Mouse (Mus musculus): ENCODE data around the gene Otogl.

Gene Otogl

DNA sequence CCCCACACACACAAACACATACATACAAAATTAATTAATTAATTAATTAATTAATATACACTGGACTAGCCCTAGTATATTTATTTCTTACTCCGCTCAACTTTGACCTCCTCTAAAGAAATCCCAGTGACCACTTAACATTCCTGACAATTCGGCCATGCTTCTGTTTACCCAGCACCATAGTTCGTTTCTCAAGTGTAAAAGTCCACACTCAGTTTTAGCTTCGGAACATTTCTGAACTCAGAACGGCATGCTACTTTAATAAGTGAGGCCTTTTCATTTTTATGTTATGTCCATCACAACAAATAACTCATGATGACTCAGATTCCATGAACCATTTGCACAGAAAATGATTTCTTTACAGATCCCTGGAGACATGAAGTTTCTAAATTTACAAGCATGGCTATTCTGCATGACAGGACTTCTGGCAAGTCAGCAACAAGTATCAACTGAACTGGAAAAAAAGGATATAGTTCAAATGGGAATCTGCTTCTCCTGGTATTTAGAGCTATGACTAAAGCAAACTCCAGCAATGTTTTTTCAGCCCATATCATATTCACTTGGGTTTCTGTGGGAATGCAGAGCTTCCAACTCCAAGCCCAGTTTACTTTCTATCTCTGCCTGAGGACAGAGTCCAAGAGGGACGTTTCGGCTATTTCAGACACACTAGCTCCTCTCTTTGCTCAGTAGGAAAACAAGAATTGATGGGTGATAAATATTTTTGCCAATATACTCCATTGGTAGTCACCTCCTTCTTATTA, 6.5 kb downstream of the Otogl start:
- DNase-seq (ENCODE audit: low spot score) = no peak

DNA sequence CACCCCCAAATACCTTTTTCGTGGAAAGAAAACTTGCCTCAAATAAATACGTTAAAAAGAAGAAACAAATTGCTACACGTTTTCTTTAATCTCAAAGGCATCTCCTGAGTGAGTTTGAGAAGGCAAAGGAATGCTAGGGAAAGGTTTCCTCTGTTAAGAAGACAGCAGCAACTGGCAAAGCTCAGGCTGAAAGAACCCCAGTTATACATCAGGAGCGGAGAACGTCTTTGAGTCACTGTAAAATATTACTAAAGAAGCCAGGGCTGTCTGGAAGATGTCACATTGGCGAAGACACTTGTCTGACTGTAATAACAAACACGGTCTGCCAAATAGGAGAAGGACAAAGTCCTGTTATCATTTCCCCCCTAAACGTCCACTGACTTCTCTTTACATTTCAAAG, 10.0 kb downstream of the Otogl start:
- no peak for DNase-seq (ENCODE audit: low spot score)

DNA sequence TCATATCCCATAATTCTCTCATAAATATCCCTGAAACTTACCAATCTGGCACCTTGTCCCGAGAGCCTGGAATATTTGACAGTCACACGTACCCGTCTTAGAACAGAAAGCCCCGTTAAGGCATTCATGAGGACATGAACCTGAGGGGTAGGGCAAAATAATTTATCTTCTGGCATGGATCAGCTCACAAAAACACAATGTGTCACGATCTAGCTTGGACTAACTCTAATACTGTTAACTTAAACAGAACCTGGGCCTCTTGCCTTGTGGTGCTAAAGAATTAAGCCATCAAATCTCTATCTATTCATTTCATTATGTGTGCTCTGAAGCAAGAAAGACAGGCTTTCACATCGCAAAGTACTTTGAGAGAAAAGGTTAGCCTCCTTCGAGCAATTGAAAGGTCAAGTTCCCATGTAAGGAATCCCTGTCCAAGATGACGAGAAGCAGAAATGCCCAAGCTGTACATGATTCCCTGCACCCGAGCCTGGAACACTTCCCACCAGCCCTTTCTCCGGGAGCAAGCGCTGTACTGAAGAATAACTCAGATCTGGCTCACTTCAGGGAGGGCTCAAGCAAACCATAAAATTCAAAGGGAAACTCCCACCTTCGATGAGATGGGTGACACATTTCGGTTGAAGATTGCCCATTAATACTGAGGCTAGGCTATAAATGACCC, 10.6 kb downstream of the Otogl start:
- no peak for DNase-seq (ENCODE audit: low spot score)

DNA sequence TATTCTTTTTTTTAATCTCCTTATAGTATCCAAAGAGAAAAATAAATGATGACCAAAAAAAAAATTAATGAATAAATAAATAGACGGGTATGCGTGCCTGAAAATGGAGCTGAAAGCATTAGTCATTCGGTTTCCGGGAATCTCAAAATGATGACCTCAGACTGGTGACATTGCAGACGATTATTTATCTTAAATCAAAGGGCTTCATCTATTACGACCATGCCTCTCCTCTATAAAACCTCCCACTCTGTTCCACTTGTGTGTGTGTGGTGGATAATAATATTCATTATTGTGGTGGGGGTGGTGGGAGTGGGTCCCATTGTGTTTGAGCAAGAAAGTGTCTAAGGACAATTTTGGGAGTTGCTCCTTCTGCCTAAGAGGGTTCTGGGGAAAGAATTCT, 12.0 kb downstream of the Otogl start:
- no peak for DNase-seq (ENCODE audit: low spot score)

DNA sequence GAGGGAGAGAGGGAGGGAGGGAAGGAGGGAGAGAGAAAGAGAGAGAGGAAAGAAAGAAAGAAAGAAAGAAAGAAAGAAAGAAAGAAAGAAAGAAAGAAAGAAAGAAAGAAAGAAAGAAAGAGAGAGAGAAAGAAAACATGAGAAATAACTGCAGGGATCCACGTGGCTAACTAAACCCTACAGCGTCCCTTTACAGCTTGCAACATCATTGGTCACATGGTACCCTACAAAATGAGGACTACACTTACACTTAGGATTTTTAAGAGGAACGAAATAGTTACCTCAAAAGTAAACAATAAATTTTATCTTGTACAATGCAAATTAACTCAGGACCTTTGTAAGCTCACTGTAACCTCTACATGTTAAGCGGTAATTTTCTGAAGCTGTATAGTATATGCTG, 15.8 kb downstream of the Otogl start:
- no peak for DNase-seq (ENCODE audit: low spot score)

DNA sequence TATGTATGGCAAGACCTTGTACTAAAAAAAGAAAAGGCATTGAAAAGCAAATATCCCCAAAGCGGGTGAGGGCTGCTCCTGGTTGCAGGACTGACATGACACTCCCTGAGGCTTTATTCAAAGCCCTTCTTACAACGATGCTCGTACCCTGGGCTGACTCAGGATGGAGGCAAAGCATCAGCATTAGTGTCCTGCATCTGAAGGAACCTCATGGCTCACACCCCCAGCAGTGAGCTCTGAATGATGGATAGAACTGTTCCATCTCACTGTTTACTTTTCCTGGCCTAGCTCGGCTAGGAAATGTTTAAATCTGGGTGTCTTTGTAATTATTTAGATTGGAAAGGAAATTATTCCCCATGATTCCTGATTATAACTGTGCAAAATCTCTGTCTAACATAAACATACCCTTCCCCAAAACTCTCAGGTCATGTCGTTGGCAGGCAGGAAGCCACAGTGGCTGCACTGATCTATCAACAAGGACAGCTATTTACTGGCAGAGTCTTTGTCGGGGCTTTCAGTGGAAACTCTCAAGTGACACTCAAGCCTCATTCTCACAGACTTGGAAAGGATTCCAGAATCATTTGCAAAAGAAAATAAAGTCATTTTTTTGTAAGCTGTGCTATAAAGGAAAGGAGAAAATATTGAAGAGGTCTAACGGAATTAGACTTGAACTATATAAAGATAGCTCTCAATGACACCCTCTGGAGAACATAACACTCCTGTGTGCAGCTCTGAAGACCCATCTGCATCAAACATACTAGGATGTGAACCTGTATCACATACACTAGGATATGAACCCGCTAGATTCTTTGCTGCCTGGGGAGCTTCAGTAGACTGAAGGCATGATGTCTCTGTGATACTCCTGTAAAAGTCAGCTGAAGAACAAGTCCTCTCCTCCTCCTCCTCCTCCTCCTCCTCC, 17.0 kb downstream of the Otogl start:
- no peak for DNase-seq (ENCODE audit: low spot score)

DNA sequence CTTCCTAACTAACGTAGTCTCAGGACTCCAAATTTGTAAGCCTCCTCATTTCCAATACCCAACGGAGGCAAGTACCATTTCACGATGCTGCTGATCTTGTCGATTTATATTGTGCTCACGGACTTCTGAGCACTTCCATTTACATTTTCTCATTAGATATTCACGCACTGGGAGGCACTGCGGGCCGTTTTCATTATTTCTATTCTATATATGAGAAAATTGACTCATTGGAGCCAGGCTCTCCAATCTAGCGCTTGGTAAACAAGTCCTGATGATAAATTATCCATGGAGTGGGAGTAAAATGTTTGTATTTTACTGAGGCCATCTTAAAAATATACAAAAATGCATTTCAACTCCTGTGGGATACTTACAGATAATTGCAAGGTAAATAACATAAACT, 21.5 kb downstream of the Otogl start:
- no peak for DNase-seq (ENCODE audit: low spot score)

DNA sequence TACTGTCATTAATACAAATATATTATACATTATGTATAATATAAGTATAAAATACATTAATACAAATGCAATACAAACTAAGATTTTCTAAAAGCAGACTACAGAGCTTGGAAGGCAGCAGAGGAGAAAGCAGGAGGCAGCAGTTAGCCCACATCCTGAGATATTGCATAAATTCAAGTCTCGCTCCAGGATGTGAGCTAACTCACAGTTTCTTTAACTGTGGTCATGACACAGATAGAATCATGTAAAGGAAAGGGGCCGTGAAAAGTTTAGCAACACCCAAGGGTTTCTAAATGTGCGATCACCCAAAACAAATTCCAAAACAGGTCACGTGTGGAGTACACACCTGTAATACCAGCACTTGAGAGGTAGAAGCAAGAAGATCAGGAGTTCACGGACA, 39.4 kb downstream of the Otogl start:
- no peak for DNase-seq (ENCODE audit: low spot score)

DNA sequence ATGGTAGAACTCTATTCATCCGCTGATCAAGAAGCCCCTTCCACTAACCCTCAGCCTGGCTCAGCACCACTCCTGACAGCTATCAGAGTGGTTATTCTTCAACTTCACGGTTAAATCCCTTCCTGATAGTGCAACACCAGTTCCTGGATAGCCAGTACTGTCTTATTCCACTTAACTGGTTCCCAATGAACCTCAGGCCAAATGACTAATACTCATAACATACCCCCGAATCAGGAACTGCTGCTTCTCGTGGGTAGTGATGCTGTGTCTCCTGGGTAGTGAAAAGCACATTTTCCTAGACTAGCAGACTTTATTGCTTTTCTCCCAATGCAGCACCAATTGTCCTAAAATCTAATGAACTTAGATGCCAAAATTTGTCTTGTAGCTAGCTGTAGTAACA, 39.8 kb downstream of the Otogl start:
- no peak for DNase-seq (ENCODE audit: low spot score)

DNA sequence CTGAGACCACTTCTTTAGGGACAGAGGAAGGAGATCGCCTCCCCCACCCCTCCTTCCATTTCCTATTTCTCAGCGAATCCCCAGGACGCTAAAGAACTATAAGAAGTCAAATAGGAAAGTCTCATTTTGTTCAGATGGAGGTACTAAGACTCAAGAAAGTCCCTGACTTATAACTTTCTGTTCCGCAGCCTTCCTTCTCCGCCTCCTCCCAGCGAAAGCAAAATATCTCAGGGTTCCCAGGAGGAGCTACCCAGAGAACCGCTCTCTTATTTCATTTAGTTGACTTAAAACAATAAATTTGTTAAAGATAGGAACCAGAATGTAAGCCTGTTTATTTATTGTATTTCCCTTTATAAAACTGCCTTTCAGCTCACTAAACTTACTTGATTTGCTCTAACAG, 41.4 kb downstream of the Otogl start:
- DNase-seq (ENCODE audit: low spot score) = no peak

DNA sequence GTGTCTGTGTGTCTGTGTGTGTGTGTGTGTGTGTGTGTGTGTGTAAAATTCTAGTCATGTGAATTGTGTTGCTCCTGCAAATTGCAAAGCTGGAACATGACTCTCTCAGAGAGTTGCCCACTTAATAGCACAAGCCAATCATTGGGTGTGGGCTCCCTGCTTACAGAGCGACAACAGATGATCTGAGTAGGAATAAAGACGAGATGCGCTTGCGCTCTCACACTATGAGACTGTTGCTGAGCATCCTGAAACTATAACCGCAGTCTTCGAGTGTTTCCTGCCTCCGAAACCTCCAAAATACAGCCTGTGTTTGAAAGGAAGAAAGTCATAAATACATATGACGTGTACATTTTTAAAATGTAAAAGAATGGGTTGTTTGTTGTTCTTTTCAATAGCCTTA, 43.0 kb downstream of the Otogl start:
- no peak for DNase-seq (ENCODE audit: low spot score)

DNA sequence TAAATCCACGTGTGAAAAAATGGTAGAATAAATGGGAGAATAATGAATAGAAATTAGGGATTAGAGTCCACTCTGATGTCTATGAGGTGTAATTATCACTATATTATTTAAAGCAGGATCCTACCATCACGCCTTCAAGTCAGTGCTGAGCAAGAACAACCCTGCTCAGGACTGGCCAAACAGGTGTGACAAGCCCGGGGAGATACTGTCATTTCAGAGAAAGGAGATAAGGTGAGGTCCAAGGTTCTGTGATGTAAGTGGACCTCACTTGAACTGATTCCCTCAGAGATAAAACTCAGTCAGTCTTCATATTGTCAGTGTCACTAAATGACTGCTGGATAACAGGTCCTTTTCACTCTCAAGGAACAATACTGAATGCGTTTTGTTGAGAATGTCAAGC, 44.5 kb downstream of the Otogl start:
- no peak for DNase-seq (ENCODE audit: low spot score)

DNA sequence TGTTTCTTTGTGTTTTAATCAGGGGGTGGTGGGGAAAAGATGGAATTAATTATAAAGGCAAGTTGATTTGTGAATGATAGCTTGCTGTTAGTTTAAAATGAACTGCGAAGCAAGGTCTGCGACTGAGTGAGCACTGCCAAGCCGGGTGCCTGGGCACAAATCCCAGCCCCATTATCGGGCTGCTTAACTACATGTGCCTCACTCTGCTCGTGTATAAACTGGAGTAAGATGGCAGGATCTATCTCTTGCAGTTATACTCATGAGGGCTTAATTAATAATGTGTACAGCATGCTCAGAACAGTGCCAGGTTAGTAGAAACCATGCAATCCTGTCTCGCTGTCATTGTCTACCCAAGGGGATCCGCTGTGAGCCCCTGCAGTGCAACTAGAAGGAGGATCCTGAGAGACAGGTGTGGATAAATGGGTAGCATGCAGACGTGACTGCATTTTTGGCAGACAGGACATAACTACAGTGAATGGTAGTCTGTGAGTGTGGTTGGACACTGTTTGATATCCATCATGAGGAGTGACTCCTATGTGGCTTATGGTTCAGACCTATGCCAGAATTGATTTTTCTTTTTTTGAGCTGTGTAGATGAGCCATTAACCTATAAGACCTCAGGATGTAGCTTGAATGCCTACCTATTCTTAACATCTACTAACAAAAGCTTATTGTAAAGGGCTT, 51.6 kb downstream of the Otogl start:
- no peak for DNase-seq (ENCODE audit: low spot score)

DNA sequence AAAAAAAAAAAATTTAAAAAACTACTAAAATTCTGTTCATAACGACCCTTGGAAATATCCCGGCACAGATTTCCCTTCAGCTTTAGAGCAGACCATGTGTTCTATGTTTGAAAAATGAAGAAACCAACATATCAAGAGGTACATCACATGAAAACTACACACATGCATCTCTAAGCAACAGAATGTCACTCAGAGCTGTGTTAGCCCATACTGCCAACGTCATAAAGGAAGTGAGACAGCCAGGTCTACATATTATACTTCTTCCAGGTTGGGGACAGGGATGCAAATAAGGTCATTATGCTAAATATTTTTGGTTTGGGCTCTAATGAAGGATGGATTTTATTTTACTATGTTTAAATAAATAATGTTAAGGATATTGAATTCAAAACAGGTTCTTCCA, 52.7 kb downstream of the Otogl start:
- DNase-seq (ENCODE audit: low spot score) = no peak

DNA sequence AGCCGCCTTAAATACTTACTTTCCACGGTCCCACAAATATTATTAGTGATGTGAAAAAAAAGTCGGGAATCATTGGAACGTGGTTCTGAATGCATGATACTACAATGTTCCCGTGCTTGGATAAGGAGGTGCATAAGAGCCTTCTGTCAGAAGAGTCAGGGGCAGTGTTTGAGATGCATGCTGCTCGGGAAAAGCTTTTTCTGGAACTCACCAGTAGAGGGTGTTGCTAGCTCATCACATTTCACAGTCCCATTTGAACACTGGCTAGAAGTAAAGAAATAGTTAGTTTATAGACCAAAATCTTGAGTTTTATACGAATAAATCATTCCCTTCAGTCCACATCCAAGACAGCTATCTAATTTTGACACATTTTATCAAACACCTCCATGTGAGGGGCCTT, 53.2 kb downstream of the Otogl start:
- peak; percentile 27 for DNase-seq (ENCODE audit: low spot score)

DNA sequence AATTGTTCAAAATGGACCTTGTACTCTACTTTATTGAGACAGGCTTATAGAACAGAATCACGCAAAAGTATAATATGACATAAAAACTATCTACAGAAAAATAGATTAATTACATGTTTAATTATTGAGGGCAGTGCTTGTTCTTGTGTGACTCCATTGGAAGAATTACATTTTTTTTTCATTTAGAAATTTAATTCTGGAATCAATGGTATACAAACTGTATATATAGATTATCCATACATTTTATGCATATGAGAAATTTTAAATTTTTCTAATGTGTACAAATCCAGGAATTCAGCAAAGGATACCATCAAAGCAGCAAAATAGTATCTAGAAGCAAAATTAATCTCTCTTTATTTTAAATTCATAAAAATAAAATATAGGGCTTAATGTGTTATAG, 67.0 kb downstream of the Otogl start:
- no peak for DNase-seq (ENCODE audit: low spot score)

DNA sequence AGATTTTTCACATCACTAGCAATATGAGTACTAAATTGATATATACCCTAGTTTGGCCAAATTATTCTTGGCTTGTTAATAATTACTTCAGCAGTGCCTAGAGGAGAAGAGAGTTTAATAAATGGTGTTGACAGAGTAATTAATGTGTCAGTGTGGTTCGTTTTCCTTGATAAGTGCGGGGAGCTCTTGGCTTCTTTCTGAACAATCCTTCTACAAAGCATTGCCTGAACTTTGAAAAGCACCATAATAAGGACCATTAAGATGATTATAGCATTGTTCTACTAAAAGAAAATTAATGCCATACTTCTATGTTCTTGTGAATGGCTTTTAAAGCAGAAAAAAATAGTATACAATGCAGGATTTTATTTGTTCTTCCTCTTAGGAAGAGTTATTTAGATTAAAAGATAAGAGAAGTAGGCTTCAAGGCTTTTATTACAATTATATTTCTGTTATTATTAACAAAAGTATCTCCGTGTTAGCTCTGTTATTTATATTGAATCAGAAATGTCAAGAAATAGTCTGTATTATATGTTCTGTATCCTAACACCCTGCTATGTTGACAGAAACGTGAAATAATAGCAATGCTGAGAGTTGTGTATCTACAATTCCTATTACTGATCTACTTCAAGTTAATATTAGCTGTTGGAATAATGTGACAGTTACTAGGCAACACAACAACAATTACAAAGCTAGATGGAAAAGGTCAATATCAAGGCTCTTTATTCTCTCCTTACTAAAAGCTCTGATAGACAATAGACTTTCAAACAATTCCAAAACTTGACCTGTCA, 77.3 kb downstream of the Otogl start:
- DNase-seq (ENCODE audit: low spot score) = no peak

DNA sequence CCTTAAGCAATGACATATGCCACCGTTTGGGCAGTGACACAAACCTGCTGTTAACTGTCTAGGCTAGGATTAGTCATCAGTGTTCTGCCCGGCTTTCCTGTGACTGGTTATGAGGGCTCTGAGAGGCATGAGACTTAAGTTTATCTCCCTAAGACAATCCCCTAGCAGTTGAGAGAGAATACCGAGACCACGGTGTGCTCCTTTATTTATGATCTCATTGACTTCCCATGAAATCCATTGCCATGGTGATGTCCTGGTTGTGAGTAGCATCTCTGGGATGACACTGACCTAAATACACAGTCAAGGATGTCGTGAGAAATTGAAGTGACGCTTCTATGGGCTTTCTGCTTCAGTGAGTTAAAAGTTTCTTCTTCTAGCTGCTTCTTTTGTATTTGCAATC, 82.8 kb downstream of the Otogl start:
- no peak for DNase-seq (ENCODE audit: low spot score)

DNA sequence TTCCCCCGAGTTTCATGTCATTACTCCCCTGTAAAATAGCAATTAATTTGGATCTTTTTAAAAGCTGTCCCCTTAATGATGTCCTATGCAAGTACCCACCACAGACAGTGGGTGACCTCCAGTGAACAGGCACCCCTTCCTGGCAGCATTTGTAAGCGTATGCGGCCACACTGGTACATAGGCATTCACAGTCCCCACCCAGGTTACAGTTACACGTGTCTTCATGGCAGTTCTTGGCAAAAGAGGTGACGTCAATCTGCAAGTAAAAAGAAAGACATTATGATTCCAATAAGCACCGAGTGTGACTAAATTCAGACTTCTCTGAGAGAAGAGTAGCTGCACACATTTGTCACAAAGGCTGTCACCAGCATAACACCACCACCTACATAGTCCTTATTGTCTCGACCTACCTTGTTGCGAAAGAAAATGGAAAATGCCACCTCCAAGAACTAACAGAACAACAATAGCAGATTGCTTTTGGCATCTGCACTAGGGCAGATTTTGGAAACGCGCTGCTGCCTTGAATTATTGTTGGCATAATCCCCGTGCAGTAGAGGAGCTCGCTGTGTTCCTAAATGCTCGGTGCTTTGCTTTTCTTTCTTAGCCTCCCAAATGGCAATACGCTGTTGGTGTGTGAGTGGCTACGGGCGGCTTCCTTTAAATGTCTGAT, 98.0 kb downstream of the Otogl start:
- no peak for DNase-seq (ENCODE audit: low spot score)

DNA sequence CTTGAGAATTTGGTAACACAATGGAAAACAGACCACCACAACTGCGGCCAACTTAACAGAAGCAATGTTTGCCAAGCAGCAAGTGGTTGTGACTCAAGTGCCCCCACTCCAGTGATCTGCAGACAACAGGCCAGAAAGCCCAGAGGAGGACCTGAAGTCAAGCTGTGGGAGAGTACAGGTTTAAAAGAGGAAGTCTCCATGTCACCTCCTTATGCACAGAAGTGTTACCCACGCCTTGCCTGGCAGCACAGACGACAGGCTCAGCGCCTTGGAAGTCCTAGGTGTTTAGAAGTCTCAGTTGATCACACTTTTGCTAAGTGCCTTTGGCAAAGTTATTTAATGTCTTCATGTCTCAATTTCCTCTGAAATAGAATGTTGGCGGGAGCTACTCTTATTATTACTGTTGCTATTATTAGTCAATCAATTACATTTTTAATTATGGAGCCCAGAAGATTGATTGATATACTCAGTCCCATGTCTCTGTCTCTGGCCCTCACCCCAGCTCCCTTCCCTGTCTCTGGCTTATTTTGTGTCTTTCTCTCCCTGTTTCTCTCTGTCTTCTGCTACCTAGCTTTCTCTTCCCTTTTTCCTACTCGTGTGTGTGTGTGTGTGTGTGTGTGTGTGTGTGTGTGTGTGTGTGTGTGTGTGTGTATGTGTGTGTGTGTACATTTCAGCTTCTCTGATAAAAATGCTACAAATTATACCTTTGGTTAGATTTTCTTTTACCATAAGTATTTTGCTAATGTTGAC, 101.1 kb downstream of the Otogl start:
- no peak for DNase-seq (ENCODE audit: low spot score)
